Mouse (Mus musculus): Measurements from ENCODE around the gene Wnk4. TPM values are rescaled to one million over a fixed set of nuclear protein-coding genes. Genes with fewer than 3 reads are reported as not detected.
"Not testable (repeated sequence)": the region's sequence is repeated elsewhere in the genome, so short reads cannot be mapped to it uniquely, and the experiment has no call there.

Wnk4 gene
- polyA plus RNA-seq, 1 experiment from 2014 or later: 4.5 TPM

DNA sequence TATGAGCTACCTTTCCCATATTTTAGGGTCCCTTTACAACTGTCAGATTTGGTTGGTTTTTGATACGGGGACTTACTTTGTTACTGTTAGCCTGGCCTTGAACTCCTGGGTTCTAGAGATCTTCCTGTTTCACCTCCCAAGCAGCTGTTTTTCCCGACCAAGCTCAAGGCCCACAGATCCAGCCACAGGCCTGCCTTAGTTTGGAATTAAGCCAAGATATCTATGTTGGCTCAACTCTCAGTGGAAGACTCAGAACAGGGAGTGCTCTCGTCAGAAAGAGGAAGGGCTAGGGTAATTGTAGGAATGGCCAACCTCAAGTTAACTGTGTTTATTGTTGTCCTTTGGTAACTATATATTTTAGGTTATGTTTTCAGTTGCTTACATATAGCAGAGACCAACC, 51.8 kb downstream of the Wnk4 start:
- peaks cover 6% of the 10 kb centered on the region for H3K4me1 ChIP-seq
- WGBS: 79% methylated on average over 3 of the region's 3 CpGs
- H3K4me3 ChIP-seq: no peak overlapping the region
- H3K27me3 ChIP-seq: no peaks in the 10 kb centered on the region
- no peaks in the 10 kb centered on the region for H3K9me3 ChIP-seq (replicated peaks)
- no peaks in the 10 kb centered on the region for H3K36me3 ChIP-seq (ENCODE audit: poor library complexity, severe bottlenecking)
- H3K9ac ChIP-seq: no peak overlapping the region
- no peak overlapping the region for H3K4me2 ChIP-seq
- no peak overlapping the region for H3K27ac ChIP-seq
- no peak for ATAC-seq

- Histone ChIP-seq H3K27ac (no peak overlapping the region), H3K27me3 (no peaks in the 10 kb centered on the region), H3K4me2 (no peak overlapping the region), H3K9me3 (replicated peaks) (no peaks in the 10 kb centered on the region), H3K4me1 (peaks cover 17% of the 10 kb centered on the region), H3K36me3 (ENCODE audit: poor library complexity, severe bottlenecking) (peaks cover 16% of the 10 kb centered on the region), H3K9ac (no peak overlapping the region), H3K4me3 (no peak overlapping the region)
- WGBS: 94% methylated on average over 1 of the region's 1 CpGs
- ATAC-seq: no peak
Measured at GRCm38 (mm10) chr11:101314567-101314966, 54.2 kb downstream of the Wnk4 start.

DNA sequence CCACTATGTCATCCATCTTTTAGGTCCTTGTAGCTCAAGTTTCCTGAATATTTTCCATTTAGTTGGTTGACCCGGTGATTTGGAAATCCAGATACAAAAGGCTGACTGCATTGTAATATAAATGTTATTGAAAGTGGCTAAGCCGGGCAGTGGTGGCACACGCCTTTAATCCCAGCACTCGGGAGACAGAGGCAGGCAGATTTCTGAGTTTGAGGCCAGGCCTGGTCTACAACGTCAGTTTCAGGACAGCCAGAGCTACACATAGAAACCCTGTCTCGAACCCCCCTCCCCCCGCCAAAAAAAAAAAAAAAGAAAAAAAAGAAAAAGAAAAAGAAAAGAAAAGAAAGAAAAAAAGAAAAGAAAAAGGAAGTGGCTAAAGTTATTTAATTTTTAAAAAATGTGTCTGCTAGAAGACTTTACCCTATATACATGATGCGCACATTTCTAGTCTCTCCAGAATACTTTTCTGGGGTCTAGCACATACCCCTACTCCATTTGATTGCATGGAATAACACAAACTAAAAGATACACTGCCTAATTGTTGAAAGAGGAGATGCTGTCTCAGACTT, 54.8 kb downstream of the Wnk4 start:
- WGBS: 85% methylated on average over 8 of the region's 8 CpGs
- H3K27me3 ChIP-seq: no peaks in the 10 kb centered on the region
- peak overlapping the region; percentile 99 for H3K4me2 ChIP-seq
- no peaks in the 10 kb centered on the region for H3K9me3 ChIP-seq (replicated peaks)
- H3K27ac ChIP-seq: no peak overlapping the region
- peaks cover 22% of the 10 kb centered on the region for H3K36me3 ChIP-seq (ENCODE audit: poor library complexity, severe bottlenecking)
- ATAC-seq: 0 out of 2 replicates have a peak, but pooled peaks have one; percentile 17
- peak overlapping the region; percentile 97 for H3K9ac ChIP-seq
- H3K4me3 ChIP-seq: peak overlapping the region; percentile 98
- peaks cover 17% of the 10 kb centered on the region for H3K4me1 ChIP-seq

GRCm38 (mm10) chr11:101315665-101316500, 55.5 kb downstream of the Wnk4 start, which contains the start of gene Psme3:
TSS of gene Psme3 (plus strand) at chr11:101316213.
- ATAC-seq: peak; percentile 93
- Histone ChIP-seq H3K9ac (peak within 1 kb of the TSS; percentile 97), H3K27me3 (no peaks in the 10 kb centered on the region), H3K4me1 (peaks cover 17% of the 10 kb centered on the region), H3K36me3 (ENCODE audit: poor library complexity, severe bottlenecking) (peaks cover 30% of the 10 kb centered on the region), H3K4me3 (peak within 1 kb of the TSS; percentile 98), H3K27ac (peak within 1 kb of the TSS; percentile 44), H3K4me2 (peak within 1 kb of the TSS; percentile 99), H3K9me3 (replicated peaks) (no peaks in the 10 kb centered on the region)
- WGBS: under 1% methylated on average over 61 of the region's 62 CpGs

DNA sequence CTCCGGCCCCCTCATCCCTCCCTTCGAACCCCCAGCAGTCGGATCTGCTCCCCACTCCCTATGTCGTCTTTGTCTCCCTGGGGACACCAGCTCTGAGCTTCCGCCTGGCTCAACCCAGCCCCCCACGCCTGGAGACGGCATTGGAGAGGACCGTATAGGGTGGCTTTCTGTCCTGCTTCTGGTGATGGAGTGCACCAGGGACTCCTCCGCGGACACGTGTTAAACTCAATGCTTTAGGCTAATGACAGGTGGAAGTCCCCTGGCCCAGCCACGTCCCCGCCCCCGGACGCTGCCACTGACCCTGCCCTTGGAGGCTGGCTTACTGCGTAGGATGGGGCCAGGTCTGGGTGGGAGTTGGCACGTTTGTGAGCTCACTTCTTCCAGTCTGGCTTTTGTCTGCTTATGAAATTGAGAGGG, 56.1 kb downstream of the Wnk4 start:
- peaks cover 17% of the 10 kb centered on the region for H3K4me1 ChIP-seq
- H3K36me3 ChIP-seq (ENCODE audit: poor library complexity, severe bottlenecking): peaks cover 36% of the 10 kb centered on the region
- H3K9ac ChIP-seq: peak overlapping the region; percentile 97
- H3K9me3 ChIP-seq (replicated peaks): no peaks in the 10 kb centered on the region
- no peaks in the 10 kb centered on the region for H3K27me3 ChIP-seq
- H3K4me3 ChIP-seq: peak overlapping the region; percentile 98
- peak overlapping the region; percentile 44; the same call in 1 of the 2 replicates for H3K27ac ChIP-seq
- WGBS: 1% methylated on average over 17 of the region's 17 CpGs
- no peak; the same call in 1 of the 2 replicates for ATAC-seq
- peak overlapping the region; percentile 99 for H3K4me2 ChIP-seq

GRCm38 (mm10) chr11:101323609-101324008, 63.2 kb downstream of the Wnk4 start:
- no peak overlapping the region for H3K9ac ChIP-seq
- peaks cover 80% of the 10 kb centered on the region for H3K36me3 ChIP-seq (ENCODE audit: poor library complexity, severe bottlenecking)
- WGBS: 7% methylated on average over 4 of the region's 4 CpGs
- H3K27me3 ChIP-seq: no peaks in the 10 kb centered on the region
- H3K4me3 ChIP-seq: no peak overlapping the region
- no peaks in the 10 kb centered on the region for H3K9me3 ChIP-seq (replicated peaks)
- ATAC-seq: peak; percentile 30; the same call in 1 of the 2 replicates
- H3K27ac ChIP-seq: no peak overlapping the region
- no peaks in the 10 kb centered on the region for H3K4me1 ChIP-seq
- no peak overlapping the region for H3K4me2 ChIP-seq

GRCm38 (mm10) chr11:101324763-101325162, 64.4 kb downstream of the Wnk4 start, which contains the start of gene Aoc2:
TSS of gene Aoc2 (plus strand) at chr11:101325063.
- no peak for ATAC-seq
- Histone ChIP-seq H3K4me1 (no peaks in the 10 kb centered on the region), H3K27ac (no peak within 1 kb of the TSS), H3K9me3 (replicated peaks) (no peaks in the 10 kb centered on the region), H3K4me3 (no peak within 1 kb of the TSS), H3K9ac (no peak within 1 kb of the TSS), H3K27me3 (no peaks in the 10 kb centered on the region), H3K36me3 (ENCODE audit: poor library complexity, severe bottlenecking) (peaks cover 69% of the 10 kb centered on the region), H3K4me2 (no peak within 1 kb of the TSS)
- WGBS: 94% methylated on average over 5 of the region's 5 CpGs

- H3K9ac ChIP-seq; H3K27me3 ChIP-seq; H3K9me3 ChIP-seq (replicated peaks); H3K4me2 ChIP-seq; ATAC-seq; H3K4me1 ChIP-seq; H3K4me3 ChIP-seq; H3K27ac ChIP-seq: not testable (repeated sequence)
- WGBS: 93% methylated on average over 11 of the region's 11 CpGs
- peaks cover 64% of the 10 kb centered on the region for H3K36me3 ChIP-seq (ENCODE audit: poor library complexity, severe bottlenecking)
Measured at GRCm38 (mm10) chr11:101325201-101325600, 64.8 kb downstream of the Wnk4 start.

- Histone ChIP-seq H3K4me2 (no peak overlapping the region), H3K4me1 (no peaks in the 10 kb centered on the region), H3K9me3 (replicated peaks) (no peaks in the 10 kb centered on the region), H3K4me3 (no peak overlapping the region), H3K27me3 (no peaks in the 10 kb centered on the region), H3K27ac (no peak overlapping the region), H3K36me3 (ENCODE audit: poor library complexity, severe bottlenecking) (peaks cover 55% of the 10 kb centered on the region), H3K9ac (no peak overlapping the region)
- WGBS: 86% methylated on average over 11 of the region's 11 CpGs
- no peak for ATAC-seq
Measured at GRCm38 (mm10) chr11:101326147-101326546, 65.8 kb downstream of the Wnk4 start.

Other genes starting within 250 kb of the Wnk4 start
- gene Naglu, start 190.6 kb upstream of the Wnk4 start, polyA plus RNA-seq (2015; fragmentation: Nextera tagmentation; extraction: Ambion mirVana): 4.8 and 6.5 TPM in 2 replicates
- gene Hsd17b1, start 182.2 kb upstream of the Wnk4 start, polyA plus RNA-seq (2015; fragmentation: Nextera tagmentation; extraction: Ambion mirVana): not detected in 2 replicates
- 45.8 and 48.2 TPM in 2 replicates for gene Coasy, start 178.0 kb upstream of the Wnk4 start, polyA plus RNA-seq (2015; fragmentation: Nextera tagmentation; extraction: Ambion mirVana)
- 71.1 and 81.2 TPM in 2 replicates for gene Mlx, start 173.3 kb upstream of the Wnk4 start, polyA plus RNA-seq (2015; fragmentation: Nextera tagmentation; extraction: Ambion mirVana)
- 63.3 and 64.1 TPM in 2 replicates for gene Psmc3ip, start 165.1 kb upstream of the Wnk4 start, polyA plus RNA-seq (2015; fragmentation: Nextera tagmentation; extraction: Ambion mirVana)
- gene Retreg3, start 140.7 kb upstream of the Wnk4 start, polyA plus RNA-seq (2015; fragmentation: Nextera tagmentation; extraction: Ambion mirVana): 18.6 and 20.8 TPM in 2 replicates
- 108 and 112 TPM in 2 replicates for gene Tubg1, start 140.6 kb upstream of the Wnk4 start, polyA plus RNA-seq (2015; fragmentation: Nextera tagmentation; extraction: Ambion mirVana)
- gene Tubg2, start 104.7 kb upstream of the Wnk4 start, polyA plus RNA-seq (2015; fragmentation: Nextera tagmentation; extraction: Ambion mirVana): 14.6 and 16.4 TPM in 2 replicates
- gene Cntnap1, start 90.0 kb upstream of the Wnk4 start, polyA plus RNA-seq (2015; fragmentation: Nextera tagmentation; extraction: Ambion mirVana): 0.36 and 0.42 TPM in 2 replicates
- gene Plekhh3, start 89.2 kb upstream of the Wnk4 start, polyA plus RNA-seq (2015; fragmentation: Nextera tagmentation; extraction: Ambion mirVana): 4.5 and 6.4 TPM in 2 replicates
- 0.10 TPM in 1 of 2 replicates, not detected in the other for gene Ccr10, start 85.1 kb upstream of the Wnk4 start, polyA plus RNA-seq (2015; fragmentation: Nextera tagmentation; extraction: Ambion mirVana)
- gene Ezh1, start 34.1 kb upstream of the Wnk4 start, polyA plus RNA-seq (2015; fragmentation: Nextera tagmentation; extraction: Ambion mirVana): 12.1 and 13.8 TPM in 2 replicates
- gene Ramp2, start 14.5 kb upstream of the Wnk4 start, polyA plus RNA-seq (2015; fragmentation: Nextera tagmentation; extraction: Ambion mirVana): 43.9 and 55.3 TPM in 2 replicates
- gene Vps25, start 6.9 kb upstream of the Wnk4 start, polyA plus RNA-seq (2015; fragmentation: Nextera tagmentation; extraction: Ambion mirVana): 92.6 and 109 TPM in 2 replicates
- gene Cntd1, start 18.4 kb downstream of the Wnk4 start, polyA plus RNA-seq (2015; fragmentation: Nextera tagmentation; extraction: Ambion mirVana): 1.2 and 1.9 TPM in 2 replicates
- 190 and 203 TPM in 2 replicates for gene Coa3, start 18.5 kb downstream of the Wnk4 start, polyA plus RNA-seq (2015; fragmentation: Nextera tagmentation; extraction: Ambion mirVana)
- 164 and 175 TPM in 2 replicates for gene Becn1, start 41.7 kb downstream of the Wnk4 start, polyA plus RNA-seq (2015; fragmentation: Nextera tagmentation; extraction: Ambion mirVana)
- gene Psme3, start 55.6 kb downstream of the Wnk4 start, polyA plus RNA-seq (2015; fragmentation: Nextera tagmentation; extraction: Ambion mirVana): 144 and 145 TPM in 2 replicates
- 1.7 and 2.2 TPM in 2 replicates for gene Aoc2, start 64.5 kb downstream of the Wnk4 start, polyA plus RNA-seq (2015; fragmentation: Nextera tagmentation; extraction: Ambion mirVana)
- not detected in 2 replicates for gene Aoc3, start 70.0 kb downstream of the Wnk4 start, polyA plus RNA-seq (2015; fragmentation: Nextera tagmentation; extraction: Ambion mirVana)
- gene G6pc, start 107.0 kb downstream of the Wnk4 start, polyA plus RNA-seq (2015; fragmentation: Nextera tagmentation; extraction: Ambion mirVana): not detected in 2 replicates
- gene Aarsd1, start 157.0 kb downstream of the Wnk4 start, polyA plus RNA-seq (2015; fragmentation: Nextera tagmentation; extraction: Ambion mirVana): 101 and 113 TPM in 2 replicates
- gene Gm27029, start 164.2 kb downstream of the Wnk4 start, polyA plus RNA-seq (2015; fragmentation: Nextera tagmentation; extraction: Ambion mirVana): 7.6 and 8.0 TPM in 2 replicates
- gene Rundc1, start 164.5 kb downstream of the Wnk4 start, polyA plus RNA-seq (2015; fragmentation: Nextera tagmentation; extraction: Ambion mirVana): 24.2 and 26.3 TPM in 2 replicates
- 1.2 TPM in 2 replicates for gene Ptges3l, start 164.8 kb downstream of the Wnk4 start, polyA plus RNA-seq (2015; fragmentation: Nextera tagmentation; extraction: Ambion mirVana)
- 338 and 387 TPM in 2 replicates for gene Rpl27, start 181.7 kb downstream of the Wnk4 start, polyA plus RNA-seq (2015; fragmentation: Nextera tagmentation; extraction: Ambion mirVana)
- 2.3 and 2.5 TPM in 2 replicates for gene Ifi35, start 187.8 kb downstream of the Wnk4 start, polyA plus RNA-seq (2015; fragmentation: Nextera tagmentation; extraction: Ambion mirVana)
- gene Rnd2, start 204.4 kb downstream of the Wnk4 start, polyA plus RNA-seq (2015; fragmentation: Nextera tagmentation; extraction: Ambion mirVana): 155 and 197 TPM in 2 replicates
- 61.3 and 67.0 TPM in 2 replicates for gene Vat1, start 205.7 kb downstream of the Wnk4 start, polyA plus RNA-seq (2015; fragmentation: Nextera tagmentation; extraction: Ambion mirVana)

Measured in forebrain, embryonic 13.5 days (tissue).